Mouse (Mus musculus) frontal cortex, postnatal 10 days (tissue): Measurements from ENCODE around the gene Foxn3.

Experiments used
- DNase-seq, 2 experiments: peaks; one replicate each; pipeline ENCODE4 v3.0.0; 2022; ENCODE audit warnings: low spot score in 2 of 2, mixed read lengths in 1 of 2

The Foxn3 gene

GRCm38 (mm10) chr12:99526571-99527140, 36.7 kb downstream of the Foxn3 start:
- no peak for DNase-seq

GRCm38 (mm10) chr12:99522882-99523281, 40.5 kb downstream of the Foxn3 start:
- DNase-seq, result no peak

- DNase-seq, result no peak
Observed at GRCm38 (mm10) chr12:99519862-99520261, 43.5 kb downstream of the Foxn3 start.

DNA sequence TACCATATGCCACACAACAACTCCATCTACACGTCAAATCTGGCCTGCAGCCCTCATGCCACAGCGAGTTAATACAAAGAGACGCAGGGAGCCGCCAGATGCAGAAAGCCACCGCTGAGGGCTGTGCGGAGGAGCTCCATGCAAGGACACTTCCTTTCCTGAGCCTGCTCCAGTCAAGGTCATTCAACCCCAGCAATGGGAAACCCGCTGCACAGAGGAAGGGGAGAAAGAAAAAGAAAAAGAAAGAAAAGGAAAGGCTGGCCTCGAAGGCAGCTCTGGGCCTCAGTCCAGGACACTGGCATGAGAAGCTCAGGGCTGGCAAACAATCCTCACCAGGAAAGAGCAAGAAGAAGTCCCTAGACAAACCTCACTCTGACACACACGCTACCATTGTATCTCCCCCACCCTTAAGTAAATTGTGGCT, 44.2 kb downstream of the Foxn3 start:
- DNase-seq, result no peak

GRCm38 (mm10) chr12:99518640-99519039, 44.7 kb downstream of the Foxn3 start:
- no peak for DNase-seq

GRCm38 (mm10) chr12:99518126-99518525, 45.3 kb downstream of the Foxn3 start:
- DNase-seq, result no peak

DNA sequence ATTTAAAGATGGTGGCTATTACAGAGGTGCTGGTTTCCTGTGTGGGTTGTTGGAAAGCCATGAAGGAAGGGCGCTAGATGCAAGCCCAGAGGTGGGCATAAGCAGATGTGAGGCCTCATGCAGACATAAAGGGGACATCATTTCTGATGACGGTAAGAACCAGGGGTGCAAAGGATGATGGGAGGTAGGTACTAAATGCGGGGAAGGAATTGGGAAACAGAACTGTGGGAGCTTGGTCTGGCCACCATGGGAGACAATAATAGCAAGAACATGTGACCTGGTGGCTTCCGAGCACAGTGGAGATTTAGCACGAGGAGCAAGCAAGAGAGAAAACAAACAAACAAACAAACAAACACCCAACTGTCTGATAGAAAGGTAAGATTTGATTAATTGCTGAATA, 46.1 kb downstream of the Foxn3 start:
- no peak for DNase-seq

GRCm38 (mm10) chr12:99515481-99515880, 47.9 kb downstream of the Foxn3 start:
- DNase-seq, result no peak

DNA sequence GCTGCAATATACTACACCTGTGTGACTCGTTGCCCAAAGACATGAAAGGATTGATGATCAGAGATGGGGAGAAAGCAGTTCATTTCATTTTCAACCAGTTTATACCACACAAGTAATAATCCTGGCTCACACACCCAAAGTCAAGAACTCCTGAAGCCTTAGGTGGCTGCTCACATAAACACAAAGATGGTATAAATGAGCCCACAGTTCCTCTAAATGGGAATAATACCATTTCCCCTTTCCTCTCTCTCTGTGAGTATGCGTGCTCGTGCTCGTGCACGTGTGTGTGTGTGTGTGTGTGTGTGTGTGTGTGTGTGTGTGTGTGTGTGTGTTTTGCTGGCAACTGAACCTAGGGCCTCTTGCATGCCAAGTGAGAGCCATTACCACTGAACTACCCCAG, 51.7 kb downstream of the Foxn3 start:
- DNase-seq, result no peak

GRCm38 (mm10) chr12:99510759-99511158, 52.6 kb downstream of the Foxn3 start:
- no peak for DNase-seq

DNA sequence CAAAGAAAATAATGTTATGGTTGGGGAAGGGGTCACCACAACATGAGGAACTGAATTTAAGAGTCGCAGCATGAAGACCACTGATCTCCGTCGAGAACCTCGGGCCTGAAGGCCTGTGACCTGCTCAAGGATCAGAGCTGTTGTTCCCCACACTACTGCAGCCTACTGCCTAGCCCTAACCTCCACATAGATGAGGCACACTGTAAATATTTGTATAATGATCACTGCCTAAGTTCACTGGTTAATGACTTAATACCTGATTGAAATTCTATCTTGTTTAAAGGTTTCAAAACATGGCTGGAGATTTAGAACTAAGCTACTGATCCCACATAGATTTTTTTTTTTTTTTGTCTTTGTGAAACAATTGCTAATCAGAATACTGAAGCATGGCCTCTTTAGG, 61.2 kb downstream of the Foxn3 start:
- DNase-seq, result no peak

GRCm38 (mm10) chr12:99498978-99499694, 64.2 kb downstream of the Foxn3 start:
- peak; percentile 21 to 44 for DNase-seq

DNA sequence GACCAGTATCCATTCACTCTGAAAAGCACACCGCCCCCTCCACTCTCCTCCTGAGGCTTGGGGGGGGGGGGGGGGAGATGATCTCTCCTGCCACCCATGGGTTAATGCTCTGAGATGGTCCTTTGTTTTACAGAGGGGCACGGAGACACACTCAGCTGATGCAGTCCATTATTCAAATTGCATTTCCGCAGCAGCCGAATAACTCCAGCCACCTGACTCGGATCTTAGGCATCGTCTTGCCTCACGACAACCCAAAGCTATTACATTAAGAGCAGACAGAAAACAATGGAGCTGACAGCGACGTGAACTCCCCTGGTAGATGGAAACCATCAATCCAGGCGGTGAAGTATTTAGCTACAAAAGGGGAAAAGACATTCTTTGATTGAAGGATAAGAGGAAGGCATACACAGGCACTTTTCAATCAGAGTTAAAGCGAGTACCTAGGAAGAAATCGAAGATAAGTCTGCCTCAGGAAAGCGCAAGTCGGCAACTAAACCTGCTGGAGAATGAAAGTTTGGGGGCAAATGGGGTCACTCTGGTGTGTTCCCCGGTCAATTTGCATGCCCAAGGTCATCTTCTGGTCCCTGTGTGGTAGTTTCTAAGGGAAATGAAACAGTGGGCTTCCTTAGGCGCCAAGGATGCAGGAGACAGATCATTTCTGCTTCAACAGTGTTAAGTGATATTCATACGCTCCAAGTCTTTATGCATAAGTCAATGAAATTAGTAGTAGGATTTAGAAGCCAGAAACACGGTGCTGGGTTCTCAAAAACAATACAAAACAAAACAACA, 65.0 kb downstream of the Foxn3 start:
- no peak for DNase-seq

DNA sequence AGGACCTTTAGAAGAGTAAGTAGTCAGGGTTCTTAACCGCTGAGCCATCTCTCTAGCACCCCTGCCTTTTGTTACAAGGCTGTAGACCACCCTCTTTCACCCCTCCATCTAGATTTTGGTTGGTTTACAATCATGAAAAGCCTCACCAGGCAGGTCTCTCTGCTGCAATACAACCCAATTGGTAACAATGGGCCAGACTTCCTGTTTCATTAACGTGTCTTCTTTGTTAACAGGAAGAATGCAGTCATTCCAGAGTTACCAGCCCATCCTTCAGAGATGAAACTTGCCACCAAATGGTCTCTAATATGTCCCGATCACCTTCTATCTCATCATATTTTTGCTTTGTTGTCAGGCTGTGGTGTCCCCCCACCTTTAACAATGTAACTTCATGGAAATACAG, 66.4 kb downstream of the Foxn3 start:
- no peak for DNase-seq

GRCm38 (mm10) chr12:99490216-99490615, 73.2 kb downstream of the Foxn3 start:
- no peak for DNase-seq

- DNase-seq, result no peak
Observed at GRCm38 (mm10) chr12:99489001-99489592, 74.3 kb downstream of the Foxn3 start.

GRCm38 (mm10) chr12:99480372-99480771, 83.0 kb downstream of the Foxn3 start:
- no peak for DNase-seq

DNA sequence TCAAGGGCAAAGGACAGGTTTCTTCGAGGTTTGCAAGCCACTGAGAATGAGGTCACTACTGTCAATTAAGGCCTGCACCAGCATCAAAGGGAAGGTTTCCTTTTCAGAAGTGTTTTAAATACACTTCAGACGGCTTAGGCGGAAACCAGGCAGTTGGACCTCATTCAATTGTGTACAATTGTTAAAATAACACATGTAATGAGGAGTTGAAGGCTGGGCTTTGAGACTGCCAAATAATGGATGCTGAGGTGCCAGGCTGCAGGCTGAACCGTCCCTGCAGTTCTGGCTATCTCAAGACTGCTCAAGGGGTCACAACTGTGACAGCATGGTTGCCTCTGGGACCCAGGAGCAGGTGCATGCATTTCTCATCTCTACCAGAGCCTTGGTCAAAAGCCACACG, 89.2 kb downstream of the Foxn3 start:
- DNase-seq, result no peak

GRCm38 (mm10) chr12:99473406-99474133, 89.8 kb downstream of the Foxn3 start:
- DNase-seq, result no peak

DNA sequence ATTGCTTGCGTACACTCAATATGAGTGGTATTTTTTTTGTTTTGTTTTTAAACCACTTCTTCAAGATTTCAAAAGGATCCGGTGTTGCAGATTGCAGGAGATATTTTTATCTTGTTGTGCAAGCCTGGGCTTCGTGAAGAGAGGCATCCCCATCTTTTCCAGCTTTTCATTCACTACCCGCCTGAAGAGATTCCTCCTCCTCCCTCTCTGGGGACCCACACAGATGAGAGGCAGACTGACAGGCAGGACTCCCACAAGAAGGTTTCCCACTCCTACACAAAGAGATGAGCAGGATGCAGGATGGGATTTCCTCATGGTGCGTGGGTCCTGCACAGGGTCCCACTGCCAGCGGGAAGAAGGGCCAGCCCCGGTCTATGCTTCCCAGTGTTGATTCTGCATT, 92.0 kb downstream of the Foxn3 start:
- DNase-seq, result no peak

GRCm38 (mm10) chr12:99467884-99468311, 95.5 kb downstream of the Foxn3 start:
- peak; percentile 46 to 52 for DNase-seq
